Mouse (Mus musculus) MEL (cell line): Measurements from ENCODE around the gene Cfap44.

ENCODE experiments used
- BHLHE40 ChIP-seq: IDR thresholded peaks from 2 replicates; pipeline ENCODE4 v1.6.1; 2012; ENCODE audit warnings: low read depth, mild to moderate bottlenecking, inconsistent platforms, low read length, improper control_type of control experiment, borderline replicate concordance
- POLR2A ChIP-seq, 2 experiments: IDR thresholded peaks; 2 replicates each; pipeline ENCODE4 v1.6.1; 2011 to 2012; ENCODE audit warnings: low read length in 2 of 2, mild to moderate bottlenecking in 2 of 2, control low read depth in 1 of 2, improper control_type of control experiment in 1 of 2, low read depth in 1 of 2, moderate library complexity in 1 of 2; ENCODE audit not compliant: control insufficient read depth in 1 of 2, insufficient read depth in 1 of 2, poor library complexity in 1 of 2

DNA sequence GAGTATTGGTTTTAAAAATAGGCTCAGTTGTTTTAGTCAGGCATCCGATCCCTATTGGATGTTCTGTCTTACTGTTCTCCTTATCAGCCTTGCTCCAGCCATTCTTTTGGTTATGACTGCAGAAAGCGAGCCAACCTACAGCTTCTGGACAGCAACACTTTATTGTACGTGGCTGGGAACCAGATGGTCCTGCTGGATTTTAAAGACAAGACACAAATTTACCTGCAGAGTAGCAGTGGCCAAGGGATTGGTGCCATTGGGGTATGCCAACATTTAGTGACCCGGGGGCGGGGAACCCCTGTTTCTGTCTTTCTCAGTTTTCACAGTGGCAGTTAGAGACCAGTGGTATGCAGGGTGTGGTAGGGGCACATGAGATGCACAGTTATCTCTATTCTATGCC lies 12.6 kb downstream of the Cfap44 start:
- TF ChIP-seq BHLHE40, result no peak
- TF ChIP-seq POLR2A (IDR thresholded peaks at IDR 0.05; ENCODE audit: control insufficient read depth in 1 of 2, insufficient read depth in 1 of 2, low read depth in 1 of 2, low read length in 2 of 2, poor library complexity in 1 of 2), result no peak
